Mouse (Mus musculus): ENCODE results near the gene Sec16a. TPM values are rescaled to one million over a fixed set of nuclear protein-coding genes. Genes with fewer than 3 reads are reported as not detected.

The Sec16a gene
- polyA plus RNA-seq, 1 experiment from 2014 or later = 24.7 TPM

- Histone ChIP-seq H3K27me3 (ENCODE audit: insufficient read depth, poor library complexity, severe bottlenecking) (no peaks in the 10 kb centered on the region), H3K4me3 (peak overlapping the region; percentile 85), H3K9me3 (no peaks in the 10 kb centered on the region), H3K27ac (peak overlapping the region; percentile 96), H3K4me1 (peaks cover 43% of the 10 kb centered on the region), H3K36me3 (peaks cover 25% of the 10 kb centered on the region)
- no peak for DNase-seq (ENCODE audit: low spot score)
- 3% methylated on average over 15 of the region's 15 CpGs for WGBS
Observed at GRCm38 (mm10) chr2:26444368-26444767, 648 bp downstream of the Sec16a start.

GRCm38 (mm10) chr2:26443876-26444275 is 1.1 kb downstream of the Sec16a start:
- Histone ChIP-seq H3K36me3 (peaks cover 30% of the 10 kb centered on the region), H3K4me1 (peaks cover 43% of the 10 kb centered on the region), H3K9me3 (no peaks in the 10 kb centered on the region), H3K27me3 (ENCODE audit: insufficient read depth, poor library complexity, severe bottlenecking) (no peaks in the 10 kb centered on the region), H3K4me3 (peak overlapping the region; percentile 85), H3K27ac (0 out of 2 replicates have a peak overlapping the region, but pooled peaks have one; percentile 96)
- DNase-seq (ENCODE audit: low spot score) = no peak
- 15% methylated on average over 3 of the region's 3 CpGs for WGBS

DNA sequence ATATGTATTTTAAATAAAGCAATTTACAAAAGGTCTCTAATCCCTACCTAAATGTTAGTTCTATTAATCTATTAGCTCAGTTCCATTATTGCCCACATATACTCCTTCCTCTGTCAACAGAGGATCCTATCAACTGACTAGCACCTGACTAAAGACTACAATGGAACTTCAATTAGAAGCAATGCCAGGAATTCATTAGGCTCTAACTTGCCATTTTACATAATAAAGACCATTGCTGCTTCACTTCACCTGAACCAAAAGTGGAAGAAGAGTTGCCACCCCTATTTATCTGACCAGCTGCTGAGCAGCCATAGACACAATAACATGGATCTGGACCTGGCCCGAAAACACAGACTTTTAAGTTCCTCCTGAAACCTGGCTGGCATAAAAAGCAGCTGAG is 2.2 kb downstream of the Sec16a start:
- no peak overlapping the region for H3K27ac ChIP-seq
- H3K4me3 ChIP-seq = no peak overlapping the region
- H3K9me3 ChIP-seq = no peaks in the 10 kb centered on the region
- peaks cover 43% of the 10 kb centered on the region for H3K4me1 ChIP-seq
- H3K36me3 ChIP-seq = peaks cover 40% of the 10 kb centered on the region
- DNase-seq (ENCODE audit: low spot score) = no peak
- H3K27me3 ChIP-seq (ENCODE audit: insufficient read depth, poor library complexity, severe bottlenecking) = no peaks in the 10 kb centered on the region
- 93% methylated on average over 1 of the region's 1 CpGs for WGBS

- WGBS = 76% methylated on average over 5 of the region's 5 CpGs
- H3K36me3 ChIP-seq = peaks cover 46% of the 10 kb centered on the region
Observed at GRCm38 (mm10) chr2:26441688-26442087, 3.3 kb downstream of the Sec16a start.

GRCm38 (mm10) chr2:26441261-26441660 is 3.8 kb downstream of the Sec16a start:
- no peak overlapping the region for H3K4me3 ChIP-seq
- H3K4me1 ChIP-seq = peaks cover 27% of the 10 kb centered on the region
- WGBS = 97% methylated on average over 4 of the region's 4 CpGs
- H3K27ac ChIP-seq = no peak overlapping the region
- no peaks in the 10 kb centered on the region for H3K27me3 ChIP-seq (ENCODE audit: insufficient read depth, poor library complexity, severe bottlenecking)
- no peaks in the 10 kb centered on the region for H3K9me3 ChIP-seq
- no peak for DNase-seq (ENCODE audit: low spot score)
- peaks cover 46% of the 10 kb centered on the region for H3K36me3 ChIP-seq

More at GRCm38 (mm10) chr2:26441688-26442087, 3.3 kb downstream of the Sec16a start:
- H3K4me1 ChIP-seq = peaks cover 32% of the 10 kb centered on the region
- no peak overlapping the region for H3K27ac ChIP-seq
- DNase-seq (ENCODE audit: low spot score) = no peak
- H3K9me3 ChIP-seq = no peaks in the 10 kb centered on the region
- no peak overlapping the region for H3K4me3 ChIP-seq
- H3K27me3 ChIP-seq (ENCODE audit: insufficient read depth, poor library complexity, severe bottlenecking) = no peaks in the 10 kb centered on the region

- H3K27ac ChIP-seq = no peak overlapping the region
- DNase-seq (ENCODE audit: low spot score) = no peak
- no peaks in the 10 kb centered on the region for H3K9me3 ChIP-seq
- no peaks in the 10 kb centered on the region for H3K27me3 ChIP-seq (ENCODE audit: insufficient read depth, poor library complexity, severe bottlenecking)
- H3K36me3 ChIP-seq = peaks cover 62% of the 10 kb centered on the region
- 86% methylated on average over 6 of the region's 6 CpGs for WGBS
- H3K4me1 ChIP-seq = peaks cover 21% of the 10 kb centered on the region
- no peak overlapping the region for H3K4me3 ChIP-seq
Observed at GRCm38 (mm10) chr2:26439671-26440070, 5.3 kb downstream of the Sec16a start.

DNA sequence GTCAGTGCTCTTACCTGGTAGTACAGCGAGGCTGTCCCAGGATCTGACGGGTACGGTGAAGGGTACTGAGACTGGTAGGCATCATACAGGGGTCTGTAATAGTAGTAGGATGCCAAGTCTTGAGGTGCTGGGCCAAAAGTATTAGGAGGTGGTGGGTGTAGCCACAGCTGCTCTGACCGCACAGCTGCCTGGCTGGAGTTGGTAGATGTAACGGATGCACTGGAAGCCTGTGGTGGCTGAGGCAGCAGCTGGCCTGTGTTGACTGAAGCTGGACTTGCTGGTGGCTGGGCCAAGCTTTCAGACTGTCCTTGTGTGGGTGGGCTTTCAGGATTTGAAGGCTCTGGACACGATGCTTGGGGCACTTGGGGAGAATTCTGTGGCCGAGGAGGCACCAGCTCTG is 6.6 kb downstream of the Sec16a start:
- H3K36me3 ChIP-seq = peaks cover 75% of the 10 kb centered on the region
- no peak overlapping the region for H3K4me3 ChIP-seq
- H3K9me3 ChIP-seq = no peaks in the 10 kb centered on the region
- no peak for DNase-seq (ENCODE audit: low spot score)
- H3K27me3 ChIP-seq (ENCODE audit: insufficient read depth, poor library complexity, severe bottlenecking) = no peaks in the 10 kb centered on the region
- WGBS = 90% methylated on average over 7 of the region's 7 CpGs
- peaks cover 9% of the 10 kb centered on the region for H3K4me1 ChIP-seq
- H3K27ac ChIP-seq = no peak overlapping the region

GRCm38 (mm10) chr2:26437221-26437620 is 7.8 kb downstream of the Sec16a start:
- Histone ChIP-seq H3K27ac (no peak overlapping the region), H3K27me3 (ENCODE audit: insufficient read depth, poor library complexity, severe bottlenecking) (no peaks in the 10 kb centered on the region), H3K4me3 (no peak overlapping the region), H3K36me3 (peaks cover 87% of the 10 kb centered on the region), H3K9me3 (no peaks in the 10 kb centered on the region), H3K4me1 (0 out of 2 replicates have a peak, but pooled peaks cover 2% of the 10 kb centered on the region)
- DNase-seq (ENCODE audit: low spot score) = no peak
- WGBS = 70% methylated on average over 4 of the region's 4 CpGs

GRCm38 (mm10) chr2:26434791-26435572 is 10.0 kb downstream of the Sec16a start:
- no peak overlapping the region for H3K27ac ChIP-seq
- H3K36me3 ChIP-seq = peaks cover 88% of the 10 kb centered on the region

DNA sequence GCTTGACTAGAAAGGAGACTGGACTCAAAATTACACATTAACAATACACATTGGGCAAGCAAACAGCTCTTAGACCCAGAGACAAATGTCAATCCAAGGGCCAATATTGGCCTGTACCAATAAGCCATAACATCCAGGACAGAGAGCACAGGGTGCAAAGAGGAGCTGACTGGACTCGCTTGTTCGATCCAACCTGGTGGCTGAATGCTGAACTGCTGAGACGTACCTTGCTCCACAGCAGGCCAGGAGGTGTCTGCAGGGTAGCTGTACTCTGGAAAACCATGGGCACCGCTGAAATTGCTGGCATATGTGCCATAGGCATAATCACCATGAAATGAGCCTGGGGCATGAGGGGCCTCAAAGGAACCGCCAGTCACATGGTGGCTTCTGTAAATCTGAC is 15.2 kb downstream of the Sec16a start:
- Histone ChIP-seq H3K4me3 (no peak overlapping the region), H3K9me3 (no peaks in the 10 kb centered on the region), H3K36me3 (peaks cover 98% of the 10 kb centered on the region), H3K27ac (no peak overlapping the region), H3K27me3 (ENCODE audit: insufficient read depth, poor library complexity, severe bottlenecking) (no peaks in the 10 kb centered on the region), H3K4me1 (no peaks in the 10 kb centered on the region)
- 88% methylated on average over 5 of the region's 5 CpGs for WGBS
- DNase-seq (ENCODE audit: low spot score) = no peak

More at GRCm38 (mm10) chr2:26434791-26435572, 10.0 kb downstream of the Sec16a start:
- DNase-seq (ENCODE audit: low spot score) = no peak
- H3K4me1 ChIP-seq = 0 out of 2 replicates have a peak, but pooled peaks cover 2% of the 10 kb centered on the region
- no peaks in the 10 kb centered on the region for H3K9me3 ChIP-seq
- 93% methylated on average over 7 of the region's 7 CpGs for WGBS
- no peaks in the 10 kb centered on the region for H3K27me3 ChIP-seq (ENCODE audit: insufficient read depth, poor library complexity, severe bottlenecking)
- no peak overlapping the region for H3K4me3 ChIP-seq

DNA sequence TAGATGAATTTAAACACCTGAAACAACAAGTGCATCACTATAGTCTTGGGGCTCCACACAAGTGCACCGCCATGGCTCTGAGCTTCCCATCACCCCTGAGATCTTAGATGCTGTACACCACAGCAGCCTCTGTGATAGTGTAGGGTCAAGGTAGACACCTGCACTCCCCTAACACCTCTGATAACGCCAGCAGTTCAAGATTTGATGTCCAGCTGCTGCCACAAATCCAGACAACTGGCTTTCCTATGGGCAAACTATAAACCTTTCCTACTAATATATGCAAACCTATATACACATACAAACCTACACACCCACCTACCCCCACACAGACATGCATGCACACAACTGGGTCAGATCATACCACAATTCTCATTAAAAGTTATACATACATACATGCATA is 20.5 kb downstream of the Sec16a start:
- DNase-seq (ENCODE audit: low spot score) = peak; percentile 62
- H3K4me3 ChIP-seq = no peak overlapping the region
- H3K4me1 ChIP-seq = peaks cover 7% of the 10 kb centered on the region; the same call in 1 of the 2 replicates
- no peaks in the 10 kb centered on the region for H3K27me3 ChIP-seq (ENCODE audit: insufficient read depth, poor library complexity, severe bottlenecking)
- H3K27ac ChIP-seq = no peak overlapping the region
- peaks cover 98% of the 10 kb centered on the region for H3K36me3 ChIP-seq
- WGBS = 96% methylated on average over 2 of the region's 2 CpGs
- H3K9me3 ChIP-seq = no peaks in the 10 kb centered on the region

DNA sequence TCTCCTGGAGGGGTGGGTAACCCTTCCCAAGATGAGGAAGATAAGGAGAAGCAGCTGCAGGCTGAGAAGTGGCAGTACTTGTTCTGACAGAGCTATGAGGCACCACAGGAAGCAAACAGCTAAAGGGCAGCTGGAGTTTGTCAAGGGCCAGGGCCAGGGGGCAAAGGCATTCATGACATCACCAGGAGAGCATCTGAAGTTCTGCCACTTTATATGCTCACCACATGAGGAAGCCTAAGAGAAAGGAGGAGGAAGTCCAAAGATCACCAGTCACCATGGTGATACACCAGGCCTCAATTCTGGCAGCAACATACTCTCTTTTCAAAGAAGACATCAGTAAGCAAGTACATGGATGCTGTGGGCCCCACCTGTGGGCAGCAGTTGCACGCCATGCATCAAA is 21.9 kb downstream of the Sec16a start:
- 93% methylated on average over 1 of the region's 1 CpGs for WGBS
- Histone ChIP-seq H3K9me3 (no peaks in the 10 kb centered on the region), H3K36me3 (peaks cover 94% of the 10 kb centered on the region), H3K4me3 (no peak overlapping the region), H3K4me1 (peaks cover 7% of the 10 kb centered on the region; the same call in 1 of the 2 replicates), H3K27ac (no peak overlapping the region), H3K27me3 (ENCODE audit: insufficient read depth, poor library complexity, severe bottlenecking) (no peaks in the 10 kb centered on the region)
- DNase-seq (ENCODE audit: low spot score) = peak; percentile 74

- Histone ChIP-seq H3K27ac (no peak overlapping the region), H3K4me1 (peaks cover 7% of the 10 kb centered on the region; the same call in 1 of the 2 replicates), H3K36me3 (peaks cover 94% of the 10 kb centered on the region), H3K27me3 (ENCODE audit: insufficient read depth, poor library complexity, severe bottlenecking) (no peaks in the 10 kb centered on the region), H3K4me3 (no peak overlapping the region), H3K9me3 (no peaks in the 10 kb centered on the region)
- 90% methylated on average over 2 of the region's 2 CpGs for WGBS
- DNase-seq (ENCODE audit: low spot score) = peak; percentile 68
Observed at GRCm38 (mm10) chr2:26421969-26422368, 23.0 kb downstream of the Sec16a start.
